Mouse (Mus musculus) G1E (cell line): ENCODE results near the gene Dus1l. TPM values are rescaled to one million over a fixed set of nuclear protein-coding genes. Genes with fewer than 3 reads are reported as not detected.
"Not testable (repeated sequence)": the region's sequence is repeated elsewhere in the genome, so short reads cannot be mapped to it uniquely, and the experiment has no call there.

Source experiments
- ATAC-seq: 2 replicates; pipeline ENCODE4 v1.8.0; 2016; ENCODE audit warnings: mild to moderate bottlenecking; ENCODE audit not compliant: insufficient number of reproducible peaks, poor library complexity, low FRiP score, severe bottlenecking; ENCODE audit errors: extremely low read depth
- DNase-seq: peaks from one replicate; pipeline ENCODE4 v3.0.0; 2012; ENCODE audit warnings: low spot score
- H3K27me3 ChIP-seq: 2 replicates; pipeline ENCODE4 v1.6.1; 2012; ENCODE audit warnings: mild to moderate bottlenecking, low read length, inconsistent platforms; ENCODE audit not compliant: insufficient read depth
- H3K36me3 ChIP-seq: replicated peaks from 2 replicates; pipeline ENCODE3; 2012; ENCODE audit warnings: mild to moderate bottlenecking, inconsistent platforms
- H3K4me1 ChIP-seq: 2 replicates; pipeline ENCODE4 v1.6.1; 2012; ENCODE audit warnings: low read depth, low read length, inconsistent platforms, mixed read lengths; ENCODE audit not compliant: insufficient read depth
- H3K4me3 ChIP-seq: 2 replicates; pipeline ENCODE4 v1.5.1; 2012; ENCODE audit warnings: low read depth, mild to moderate bottlenecking, inconsistent platforms, low read length, moderate library complexity, mixed read lengths
- H3K9me3 ChIP-seq: replicated peaks from 2 replicates; pipeline ENCODE4 v1.6.1; 2012; ENCODE audit warnings: inconsistent platforms
- CTCF ChIP-seq: IDR thresholded peaks from 2 replicates; pipeline ENCODE4 v1.5.1; 2012; ENCODE audit warnings: low read depth, low read length, inconsistent platforms, mixed read lengths
- GATA1 ChIP-seq: IDR thresholded peaks from 2 replicates; pipeline ENCODE4 v1.6.1; 2012; ENCODE audit warnings: borderline replicate concordance, low read length, inconsistent platforms, mixed read lengths
- GATA2 ChIP-seq: IDR thresholded peaks from 2 replicates; pipeline ENCODE4 v1.6.1; 2012; ENCODE audit warnings: low read depth, low read length, inconsistent platforms, borderline replicate concordance
- POLR2AphosphoS5 ChIP-seq: IDR thresholded peaks from 2 replicates; pipeline ENCODE4 v1.6.1; 2012; ENCODE audit warnings: low read depth, low read length, inconsistent platforms; ENCODE audit not compliant: insufficient replicate concordance
- TAL1 ChIP-seq: conservative IDR thresholded peaks from 2 replicates; pipeline ENCODE4 v1.6.1; 2012; ENCODE audit warnings: low read depth, low read length, inconsistent platforms, mixed read lengths
- polyA plus RNA-seq: library from polyadenylated mRNA; stranded (reverse); fragments of >175 nt; gene quantifications from 2 replicates; pipeline ENCODE4 v1.2.3, GENCODE M21; 2012
- total RNA-seq, 2 experiments: library from RNA; stranded (forward) in 1 of 2; stranded (reverse) in 1 of 2; fragments of 200-1000 nt in 1 of 2; fragments of >200 nt in 1 of 2; fragmentation: Nextera tagmentation in 1 of 2; gene quantifications; 2 replicates each; pipeline ENCODE4 v1.2.3; 2014 to 2017

Dus1l gene
- total and polyA plus RNA-seq, 3 experiments, result 49.2 to 142 (median 67.4) TPM

- no peak for DNase-seq
- no peaks in the 10 kb centered on the region for H3K9me3 ChIP-seq
- H3K27me3 ChIP-seq, result no peaks in the 10 kb centered on the region
- TF ChIP-seq CTCF (no peak), TAL1 (no peak), POLR2AphosphoS5 (no peak), GATA1 (no peak), GATA2 (no peak)
- H3K4me1 ChIP-seq, result peaks cover 82% of the 10 kb centered on the region
- peaks cover 98% of the 10 kb centered on the region for H3K36me3 ChIP-seq
- no peak overlapping the region for H3K4me3 ChIP-seq
- no peak for ATAC-seq
Observed at GRCm38 (mm10) chr11:120789810-120790209, 6.4 kb downstream of the Dus1l start.

- DNase-seq, result no peak
- Histone ChIP-seq H3K4me1 (peaks cover 78% of the 10 kb centered on the region), H3K4me3 (no peak overlapping the region), H3K9me3 (no peaks in the 10 kb centered on the region), H3K36me3 (peaks cover 94% of the 10 kb centered on the region), H3K27me3 (no peaks in the 10 kb centered on the region)
- TF ChIP-seq CTCF (no peak), POLR2AphosphoS5 (0 out of 2 replicates have a peak, but pooled peaks have one; percentile 49), GATA1 (no peak), GATA2 (no peak), TAL1 (no peak)
- ATAC-seq, result no peak
Observed at GRCm38 (mm10) chr11:120789355-120789754, 6.8 kb downstream of the Dus1l start.

- H3K9me3 ChIP-seq, ATAC-seq, DNase-seq, H3K4me3 ChIP-seq, H3K27me3 ChIP-seq: not testable (repeated sequence)
- Histone ChIP-seq H3K4me1 (peaks cover 73% of the 10 kb centered on the region), H3K36me3 (peaks cover 85% of the 10 kb centered on the region)
Observed at GRCm38 (mm10) chr11:120788460-120788859, 7.7 kb downstream of the Dus1l start.

GRCm38 (mm10) chr11:120785145-120785544 is 11.1 kb downstream of the Dus1l start:
- DNase-seq (peak; percentile 14), ATAC-seq (no peak)
- peaks cover 82% of the 10 kb centered on the region for H3K36me3 ChIP-seq
- peaks cover 60% of the 10 kb centered on the region for H3K4me1 ChIP-seq
- no peak for TF ChIP-seq GATA1
- no peak for TF ChIP-seq TAL1
- no peak for TF ChIP-seq POLR2AphosphoS5
- no peak for TF ChIP-seq CTCF
- no peak for TF ChIP-seq GATA2
- no peaks in the 10 kb centered on the region for H3K9me3 ChIP-seq
- H3K4me3 ChIP-seq, result peak overlapping the region; percentile 98
- no peaks in the 10 kb centered on the region for H3K27me3 ChIP-seq

- Histone ChIP-seq H3K4me3 (peak within 1 kb of the TSS; percentile 98), H3K27me3 (no peaks in the 10 kb centered on the region), H3K4me1 (peaks cover 53% of the 10 kb centered on the region), H3K9me3 (no peaks in the 10 kb centered on the region), H3K36me3 (peaks cover 80% of the 10 kb centered on the region)
- peak; percentile 96 for DNase-seq
- peak; percentile 41 for ATAC-seq
- TF ChIP-seq CTCF, result no peak
- TF ChIP-seq TAL1, result no peak
- no peak for TF ChIP-seq POLR2AphosphoS5
- TF ChIP-seq GATA2, result no peak
- TF ChIP-seq GATA1, result no peak
Observed at GRCm38 (mm10) chr11:120784064-120784791, 12.0 kb downstream of the Dus1l start, which contains the start of the genes Rfng and Gps1. Gene Rfng, minus strand, starts transcription at chr11:120784207. Gene Gps1, plus strand, starts transcription at chr11:120784272.

GRCm38 (mm10) chr11:120783426-120784063 is 12.7 kb downstream of the Dus1l start:
- Histone ChIP-seq H3K4me1 (peaks cover 50% of the 10 kb centered on the region), H3K27me3 (no peaks in the 10 kb centered on the region), H3K9me3 (no peaks in the 10 kb centered on the region), H3K4me3 (peak overlapping the region; percentile 98), H3K36me3 (peaks cover 79% of the 10 kb centered on the region)
- TF ChIP-seq TAL1 (no peak), GATA2 (no peak), GATA1 (no peak), POLR2AphosphoS5 (no peak), CTCF (no peak)
- DNase-seq (no peak), ATAC-seq (no peak)

- DNase-seq, H3K9me3 ChIP-seq, H3K27me3 ChIP-seq, ATAC-seq, H3K4me3 ChIP-seq: not testable (repeated sequence)
- peaks cover 59% of the 10 kb centered on the region for H3K36me3 ChIP-seq
- H3K4me1 ChIP-seq, result peaks cover 30% of the 10 kb centered on the region
Observed at GRCm38 (mm10) chr11:120781361-120781760, 14.8 kb downstream of the Dus1l start.
